Mouse (Mus musculus) kidney, embryonic 16.5 days (tissue): ENCODE data around the gene H2al1f. TPM values are rescaled to one million over a fixed set of nuclear protein-coding genes. Genes with fewer than 3 reads are reported as not detected.
"Not testable (repeated sequence)": the region's sequence is repeated elsewhere in the genome, so short reads cannot be mapped to it uniquely, and the experiment has no call there.

ENCODE experiments used
- ATAC-seq: fragments of 200-750 bp; cut with Nextera tagmentation; 2 replicates; pipeline ENCODE4 v1.8.0; 2017; ENCODE audit warnings: moderate TSS enrichment; ENCODE audit not compliant: low FRiP score, low TSS enrichment
- H3K27ac ChIP-seq: fragments of 300-500 bp; sonication (generic); 2 replicates; pipeline ENCODE4 v1.5.1; 2014; ENCODE audit warnings: low read length
- H3K27me3 ChIP-seq: fragments of 300-500 bp; sonication (generic); 2 replicates; pipeline ENCODE4 v1.6.1; 2014; ENCODE audit warnings: low read length, control low read depth, mixed read lengths; ENCODE audit not compliant: insufficient read depth
- H3K36me3 ChIP-seq: fragments of 300-500 bp; sonication (generic); 2 replicates; pipeline ENCODE4 v1.6.1; 2014; ENCODE audit warnings: low read length, control low read depth, mixed read lengths; ENCODE audit not compliant: insufficient read depth
- H3K4me1 ChIP-seq: fragments of 300-500 bp; sonication (generic); 2 replicates; pipeline ENCODE4 v1.6.1; 2014; ENCODE audit warnings: low read length, control low read depth, mixed read lengths; ENCODE audit not compliant: insufficient read depth
- H3K4me2 ChIP-seq: fragments of 300-500 bp; sonication (generic); replicated peaks from 2 replicates; pipeline ENCODE4 v1.6.1; 2014; ENCODE audit warnings: low read depth, low read length
- H3K4me3 ChIP-seq: fragments of 300-500 bp; sonication (generic); 2 replicates; pipeline ENCODE4 v1.5.1; 2014; ENCODE audit warnings: mild to moderate bottlenecking, low read length
- H3K9ac ChIP-seq: fragments of 300-500 bp; sonication (generic); replicated peaks from 2 replicates; pipeline ENCODE4 v1.6.1; 2014; ENCODE audit warnings: low read length
- H3K9me3 ChIP-seq: fragments of 300-500 bp; sonication (generic); 2 replicates; pipeline ENCODE4 v1.6.1; 2016; ENCODE audit warnings: low read length, control low read depth
- WGBS: fragments of 180-500 bp; shearing (Covaris S2); extraction: QIAGEN DNeasy Blood & Tissue Kit; methylation state at CpG from one replicate; pipeline ENCODE4 v1.1.7; 2014; 5-methylcytosine and 5-hydroxymethylcytosine counted together
- polyA plus RNA-seq: library from polyadenylated mRNA; unstranded; fragments of >200 nt; fragmentation: Nextera tagmentation; extraction: Ambion mirVana; gene quantifications from 2 replicates; pipeline ENCODE4 v1.2.1, GENCODE M21; 2015

The H2al1f gene
- polyA plus RNA-seq, 1 experiment from 2014 or later: not detected

DNA sequence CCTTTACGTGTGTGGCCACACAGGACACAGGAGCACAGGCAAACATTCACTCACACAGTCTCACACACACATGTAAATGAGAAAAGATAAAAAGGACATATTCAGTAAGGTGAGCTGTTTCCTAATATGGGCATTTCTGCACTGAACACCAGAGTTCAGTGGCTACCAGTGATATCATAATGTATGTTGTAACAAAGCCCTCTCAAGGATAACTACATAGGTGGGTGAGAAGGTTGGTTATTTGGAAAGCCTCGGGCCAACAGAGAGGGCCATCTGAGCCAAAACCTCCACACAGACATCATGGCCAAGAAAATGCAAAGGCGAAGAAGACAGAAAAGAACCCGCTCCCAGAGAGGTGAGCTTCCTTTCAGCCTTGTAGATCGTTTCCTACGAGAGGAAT lies 9.6 kb upstream of the H2al1f start, which contains the start of gene H2al1c:
TSS of gene H2al1c (plus strand) at position 301 of the 400 bp plus-strand sequence.
- not testable (repeated sequence) for H3K27me3 ChIP-seq, ATAC-seq
- WGBS: 70% methylated on average over 1 of the region's 6 CpGs

GRCm38 (mm10) chrX:11308524-11308923 lies 6.4 kb upstream of the H2al1f start, which contains the start of gene H2al1d:
Gene H2al1d, plus strand, starts transcription at chrX:11308824.
- H3K27me3 ChIP-seq, H3K4me3 ChIP-seq, H3K9ac ChIP-seq, H3K4me1 ChIP-seq, H3K9me3 ChIP-seq, ATAC-seq, H3K27ac ChIP-seq, H3K36me3 ChIP-seq, H3K4me2 ChIP-seq: not testable (repeated sequence)
- no CpG with 5 or more reads among the region's 6 CpGs for WGBS

More for the DNA sequence above, 9.6 kb upstream of the H2al1f start, which contains the start of gene H2al1c:
- H3K36me3 ChIP-seq, H3K27ac ChIP-seq, H3K4me3 ChIP-seq, H3K9me3 ChIP-seq, H3K4me1 ChIP-seq, H3K4me2 ChIP-seq, H3K9ac ChIP-seq: not testable (repeated sequence)

DNA sequence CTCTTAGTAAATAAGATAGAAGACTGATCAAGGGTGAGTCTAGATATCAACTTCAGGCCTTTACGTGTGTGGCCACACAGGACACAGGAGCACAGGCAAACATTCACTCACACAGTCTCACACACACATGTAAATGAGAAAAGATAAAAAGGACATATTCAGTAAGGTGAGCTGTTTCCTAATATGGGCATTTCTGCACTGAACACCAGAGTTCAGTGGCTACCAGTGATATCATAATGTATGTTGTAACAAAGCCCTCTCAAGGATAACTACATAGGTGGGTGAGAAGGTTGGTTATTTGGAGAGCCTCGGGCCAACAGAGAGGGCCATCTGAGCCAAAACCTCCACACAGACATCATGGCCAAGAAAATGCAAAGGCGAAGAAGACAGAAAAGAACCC lies 3.3 kb upstream of the H2al1f start, which contains the start of gene H2al1e:
TSS of gene H2al1e (plus strand) at position 301 of the 400 bp plus-strand sequence.
- no CpG with 5 or more reads among the region's 3 CpGs for WGBS
- not testable (repeated sequence) for H3K4me3 ChIP-seq, H3K4me1 ChIP-seq, H3K4me2 ChIP-seq, H3K9me3 ChIP-seq, H3K36me3 ChIP-seq, ATAC-seq, H3K27me3 ChIP-seq, H3K27ac ChIP-seq, H3K9ac ChIP-seq

GRCm38 (mm10) chrX:11317956-11318355 lies 3.0 kb downstream of the H2al1f start, which contains the start of gene H2al1g:
Gene H2al1g, plus strand, starts transcription at chrX:11318256.
- H3K27me3 ChIP-seq, ATAC-seq, H3K9ac ChIP-seq, H3K4me2 ChIP-seq, H3K27ac ChIP-seq, H3K4me3 ChIP-seq, H3K9me3 ChIP-seq, H3K4me1 ChIP-seq, H3K36me3 ChIP-seq: not testable (repeated sequence)
- no CpG with 5 or more reads among the region's 3 CpGs for WGBS

DNA sequence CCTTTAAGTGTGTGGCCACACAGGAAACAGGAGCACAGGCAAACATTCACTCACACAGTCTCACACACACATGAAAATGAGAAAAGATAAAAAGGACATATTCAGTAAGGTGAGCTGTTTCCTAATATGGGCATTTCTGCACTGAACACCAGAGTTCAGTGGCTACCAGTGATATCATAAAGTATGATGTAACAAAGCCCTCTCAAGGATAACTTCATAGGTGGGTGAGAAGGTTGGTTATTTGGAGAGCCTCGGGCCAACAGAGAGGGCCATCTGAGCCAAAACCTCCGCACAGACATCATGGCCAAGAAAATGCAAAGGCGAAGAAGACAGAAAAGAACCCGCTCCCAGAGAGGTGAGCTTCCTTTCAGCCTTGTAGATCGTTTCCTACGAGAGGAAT lies 6.2 kb downstream of the H2al1f start, which contains the start of gene H2al1h:
TSS of gene H2al1h (plus strand) at position 301 of the 400 bp plus-strand sequence.
- no CpG with 5 or more reads among the region's 6 CpGs for WGBS
- not testable (repeated sequence) for H3K27me3 ChIP-seq, H3K9me3 ChIP-seq, H3K36me3 ChIP-seq, H3K4me1 ChIP-seq, H3K4me3 ChIP-seq, ATAC-seq, H3K4me2 ChIP-seq, H3K9ac ChIP-seq, H3K27ac ChIP-seq

DNA sequence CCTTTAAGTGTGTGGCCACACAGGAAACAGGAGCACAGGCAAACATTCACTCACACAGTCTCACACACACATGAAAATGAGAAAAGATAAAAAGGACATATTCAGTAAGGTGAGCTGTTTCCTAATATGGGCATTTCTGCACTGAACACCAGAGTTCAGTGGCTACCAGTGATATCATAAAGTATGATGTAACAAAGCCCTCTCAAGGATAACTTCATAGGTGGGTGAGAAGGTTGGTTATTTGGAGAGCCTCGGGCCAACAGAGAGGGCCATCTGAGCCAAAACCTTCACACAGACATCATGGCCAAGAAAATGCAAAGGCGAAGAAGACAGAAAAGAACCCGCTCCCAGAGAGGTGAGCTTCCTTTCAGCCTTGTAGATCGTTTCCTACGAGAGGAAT lies 9.4 kb downstream of the H2al1f start, which contains the start of gene H2al1i:
TSS of gene H2al1i (plus strand) at position 301 of the 400 bp plus-strand sequence.
- 71% methylated on average over 1 of the region's 5 CpGs for WGBS
- ATAC-seq, H3K9ac ChIP-seq, H3K4me2 ChIP-seq, H3K27ac ChIP-seq, H3K27me3 ChIP-seq, H3K4me1 ChIP-seq, H3K36me3 ChIP-seq, H3K9me3 ChIP-seq, H3K4me3 ChIP-seq: not testable (repeated sequence)

DNA sequence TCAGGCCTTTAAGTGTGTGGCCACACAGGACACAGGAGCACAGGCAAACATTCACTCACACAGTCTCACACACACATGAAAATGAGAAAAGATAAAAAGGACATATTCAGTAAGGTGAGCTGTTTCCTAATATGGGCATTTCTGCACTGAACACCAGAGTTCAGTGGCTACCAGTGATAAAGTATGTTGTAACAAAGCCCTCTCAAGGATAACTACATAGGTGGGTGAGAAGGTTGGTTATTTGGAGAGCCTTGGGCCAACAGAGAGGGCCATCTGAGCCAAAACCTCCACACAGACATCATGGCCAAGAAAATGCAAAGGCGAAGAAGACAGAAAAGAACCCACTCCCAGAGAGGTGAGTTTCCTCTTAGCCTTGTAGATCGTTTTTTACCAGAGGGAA lies 12.6 kb downstream of the H2al1f start, which contains the start of gene H2al1j:
TSS of gene H2al1j (plus strand) at position 301 of the 400 bp plus-strand sequence.
- not testable (repeated sequence) for H3K27ac ChIP-seq, H3K36me3 ChIP-seq, H3K4me1 ChIP-seq, H3K27me3 ChIP-seq, H3K4me3 ChIP-seq, H3K9me3 ChIP-seq, ATAC-seq, H3K9ac ChIP-seq, H3K4me2 ChIP-seq
- WGBS: 100% methylated on average over 2 of the region's 2 CpGs

DNA sequence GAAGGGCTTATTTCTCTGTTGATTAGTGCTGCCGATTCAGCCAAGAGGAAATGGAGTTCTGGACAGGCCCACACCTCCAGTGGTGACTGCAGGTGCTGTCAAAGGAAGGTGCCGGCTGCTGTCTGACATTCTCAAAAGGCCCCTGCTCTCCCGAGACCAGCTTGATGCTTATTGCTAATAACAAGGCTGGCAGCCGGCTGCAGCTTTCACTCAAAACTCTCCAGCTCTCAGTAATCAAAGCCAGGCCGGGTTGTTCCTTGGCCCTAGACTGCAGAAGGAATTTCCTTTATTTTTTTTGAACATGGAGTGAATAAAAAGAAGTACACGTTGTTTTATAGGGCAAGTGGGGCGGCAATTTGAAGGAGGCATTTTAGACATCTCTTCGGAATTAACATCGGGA lies 30.8 kb downstream of the H2al1f start:
- Histone ChIP-seq H3K4me1 (no peaks in the 10 kb centered on the region), H3K27ac (no peak overlapping the region), H3K9ac (no peak overlapping the region), H3K4me3 (no peak overlapping the region), H3K9me3 (no peaks in the 10 kb centered on the region), H3K4me2 (no peak overlapping the region), H3K36me3 (no peaks in the 10 kb centered on the region), H3K27me3 (no peaks in the 10 kb centered on the region; the same call in 1 of the 2 replicates)
- ATAC-seq: no peak
- 73% methylated on average over 9 of the region's 9 CpGs for WGBS

- Histone ChIP-seq H3K27ac (no peak overlapping the region), H3K9me3 (no peaks in the 10 kb centered on the region), H3K4me1 (no peaks in the 10 kb centered on the region), H3K9ac (no peak overlapping the region), H3K4me2 (no peak overlapping the region), H3K36me3 (no peaks in the 10 kb centered on the region), H3K27me3 (peaks cover 2% of the 10 kb centered on the region; the same call in 1 of the 2 replicates), H3K4me3 (no peak overlapping the region)
- WGBS: 89% methylated on average over 3 of the region's 3 CpGs
- ATAC-seq: no peak
These were observed 31.8 kb downstream of the H2al1f start for GRCm38 (mm10) chrX:11346756-11347155.

DNA sequence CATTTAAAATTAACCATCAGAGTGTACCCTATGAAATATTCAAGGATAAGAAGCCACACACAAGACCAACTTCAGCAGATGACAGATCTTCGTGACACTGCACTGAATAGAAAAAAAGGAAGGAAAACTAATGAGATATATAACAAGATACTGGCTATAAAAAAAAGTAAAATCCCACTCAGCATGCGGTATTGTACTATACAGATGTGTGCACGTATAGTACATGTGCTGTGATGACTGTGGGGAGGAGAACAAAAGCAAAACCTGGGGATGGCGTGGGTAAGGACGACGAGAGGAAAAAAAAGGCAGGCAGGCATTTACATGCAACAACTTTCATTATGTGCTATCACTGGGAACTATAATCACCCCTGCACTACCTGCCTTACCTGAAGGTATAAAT lies 45.9 kb downstream of the H2al1f start:
- no peaks in the 10 kb centered on the region for H3K36me3 ChIP-seq
- H3K27me3 ChIP-seq: peaks cover 18% of the 10 kb centered on the region; the same call in 1 of the 2 replicates
- H3K27ac ChIP-seq: no peak overlapping the region
- no peak overlapping the region for H3K4me3 ChIP-seq
- H3K9me3 ChIP-seq: no peaks in the 10 kb centered on the region
- H3K4me1 ChIP-seq: no peaks in the 10 kb centered on the region
- ATAC-seq: no peak
- no peak overlapping the region for H3K4me2 ChIP-seq
- 82% methylated on average over 6 of the region's 6 CpGs for WGBS
- H3K9ac ChIP-seq: no peak overlapping the region
